Mouse (Mus musculus) liver, embryonic 11.5 days (tissue): ENCODE data around the gene Celf2. TPM values are rescaled to one million over a fixed set of nuclear protein-coding genes. Genes with fewer than 3 reads are reported as not detected.

ENCODE experiments used
- ATAC-seq: fragments of 200-750 bp; cut with Nextera tagmentation; replicated peaks from 2 replicates; pipeline ENCODE4 v1.8.0; 2017; ENCODE audit warnings: moderate number of reproducible peaks, mild to moderate bottlenecking, moderate TSS enrichment, moderate library complexity; ENCODE audit not compliant: low FRiP score
- DNase-seq: peaks from one replicate; pipeline ENCODE4 v3.0.0-alpha.2; 2017; ENCODE audit warnings: low spot score
- H3K27ac ChIP-seq: fragments of 300-500 bp; sonication (generic); 2 replicates; pipeline ENCODE4 v1.5.1; 2014; ENCODE audit warnings: mild to moderate bottlenecking, low read depth, low read length, control low read depth
- H3K27me3 ChIP-seq: fragments of 300-500 bp; sonication (generic); replicated peaks from 2 replicates; pipeline ENCODE4 v1.6.1; 2014; ENCODE audit warnings: low read length, mixed read lengths; ENCODE audit not compliant: control insufficient read depth, insufficient read depth
- H3K36me3 ChIP-seq: fragments of 300-500 bp; sonication (generic); 2 replicates; pipeline ENCODE4 v1.6.1; 2014; ENCODE audit warnings: mild to moderate bottlenecking, low read length, moderate library complexity, mixed read lengths; ENCODE audit not compliant: control insufficient read depth, insufficient read depth
- H3K4me1 ChIP-seq: fragments of 300-500 bp; sonication (generic); replicated peaks from 2 replicates; pipeline ENCODE4 v1.6.1; 2014; ENCODE audit warnings: low read length, mixed read lengths; ENCODE audit not compliant: control insufficient read depth, insufficient read depth
- H3K4me2 ChIP-seq: fragments of 300-500 bp; sonication (generic); 2 replicates; pipeline ENCODE4 v1.6.1; 2014; ENCODE audit warnings: mild to moderate bottlenecking, control low read depth, moderate library complexity
- H3K4me3 ChIP-seq: fragments of 300-500 bp; sonication (generic); 2 replicates; pipeline ENCODE4 v1.5.1; 2014; ENCODE audit warnings: low read depth, low read length, control low read depth
- H3K9ac ChIP-seq: fragments of 300-500 bp; sonication (generic); 2 replicates; pipeline ENCODE4 v1.6.1; 2014; ENCODE audit warnings: low read depth, low read length, control low read depth
- H3K9me3 ChIP-seq: fragments of 300-500 bp; sonication (generic); 2 replicates; pipeline ENCODE4 v1.6.1; 2016; ENCODE audit warnings: low read length, inconsistent platforms, mixed read lengths; ENCODE audit not compliant: control insufficient read depth
- WGBS: fragments of 180-500 bp; shearing (Covaris S2); extraction: QIAGEN DNeasy Blood & Tissue Kit; methylation state at CpG from one replicate; pipeline ENCODE4 v1.1.7; 2014; 5-methylcytosine and 5-hydroxymethylcytosine counted together
- polyA plus RNA-seq: library from polyadenylated mRNA; unstranded; fragments of >200 nt; fragmentation: Nextera tagmentation; extraction: Ambion mirVana; gene quantifications from 2 replicates; pipeline ENCODE4 v1.2.1, GENCODE M21; 2014

Celf2 gene
- polyA plus RNA-seq, 1 experiment from 2014 or later: 21.1 TPM

GRCm38 (mm10) chr2:7530461-7531184 lies 21.3 kb upstream of the Celf2 start:
- no peak for ATAC-seq
- no peak for DNase-seq
- no peaks in the 10 kb centered on the region for H3K4me1 ChIP-seq
- H3K27me3 ChIP-seq: no peaks in the 10 kb centered on the region
- no peak overlapping the region for H3K9ac ChIP-seq
- H3K27ac ChIP-seq: no peak overlapping the region
- no peak overlapping the region for H3K4me2 ChIP-seq
- H3K4me3 ChIP-seq: no peak overlapping the region
- no peaks in the 10 kb centered on the region for H3K36me3 ChIP-seq
- WGBS: 73% methylated on average over 8 of the region's 8 CpGs
- no peaks in the 10 kb centered on the region for H3K9me3 ChIP-seq

- DNase-seq (no peak), ATAC-seq (no peak)
- Histone ChIP-seq H3K4me3 (no peak overlapping the region), H3K27me3 (no peaks in the 10 kb centered on the region), H3K36me3 (no peaks in the 10 kb centered on the region), H3K9me3 (no peaks in the 10 kb centered on the region), H3K4me1 (no peaks in the 10 kb centered on the region), H3K27ac (no peak overlapping the region), H3K4me2 (no peak overlapping the region), H3K9ac (no peak overlapping the region)
- WGBS: 55% methylated on average over 5 of the region's 5 CpGs
Observed at GRCm38 (mm10) chr2:7529637-7530036, 20.3 kb upstream of the Celf2 start.

- Histone ChIP-seq H3K4me3 (no peak overlapping the region), H3K9me3 (no peaks in the 10 kb centered on the region), H3K4me2 (no peak overlapping the region), H3K36me3 (no peaks in the 10 kb centered on the region), H3K9ac (no peak overlapping the region), H3K27ac (no peak overlapping the region), H3K27me3 (no peaks in the 10 kb centered on the region), H3K4me1 (no peaks in the 10 kb centered on the region)
- ATAC-seq (no peak), DNase-seq (no peak)
- WGBS: 63% methylated on average over 6 of the region's 6 CpGs
Observed at GRCm38 (mm10) chr2:7526696-7527095, 17.3 kb upstream of the Celf2 start.

- H3K4me2 ChIP-seq: no peak overlapping the region
- no peak overlapping the region for H3K27ac ChIP-seq
- no peak overlapping the region for H3K9ac ChIP-seq
- H3K4me1 ChIP-seq: no peaks in the 10 kb centered on the region
- H3K4me3 ChIP-seq: no peak overlapping the region
- ATAC-seq: no peak
- no peak for DNase-seq
- H3K9me3 ChIP-seq: no peaks in the 10 kb centered on the region
- H3K27me3 ChIP-seq: no peaks in the 10 kb centered on the region
- no peaks in the 10 kb centered on the region for H3K36me3 ChIP-seq
- WGBS: 45% methylated on average over 1 of the region's 1 CpGs
Observed at GRCm38 (mm10) chr2:7519473-7519872, 10.1 kb upstream of the Celf2 start.

GRCm38 (mm10) chr2:7493420-7493819 lies 15.9 kb downstream of the Celf2 start:
- H3K36me3 ChIP-seq: no peaks in the 10 kb centered on the region
- H3K9me3 ChIP-seq: no peaks in the 10 kb centered on the region
- no peak overlapping the region for H3K27ac ChIP-seq
- no peak for DNase-seq
- H3K4me1 ChIP-seq: no peaks in the 10 kb centered on the region
- ATAC-seq: no peak
- H3K9ac ChIP-seq: no peak overlapping the region
- H3K4me3 ChIP-seq: no peak overlapping the region
- H3K27me3 ChIP-seq: no peaks in the 10 kb centered on the region
- no peak overlapping the region for H3K4me2 ChIP-seq

GRCm38 (mm10) chr2:7484974-7485373 lies 24.4 kb downstream of the Celf2 start:
- Histone ChIP-seq H3K36me3 (no peaks in the 10 kb centered on the region), H3K4me1 (no peaks in the 10 kb centered on the region), H3K27me3 (no peaks in the 10 kb centered on the region), H3K9ac (no peak overlapping the region), H3K27ac (no peak overlapping the region), H3K4me2 (no peak overlapping the region), H3K9me3 (no peaks in the 10 kb centered on the region), H3K4me3 (no peak overlapping the region)
- 61% methylated on average over 2 of the region's 2 CpGs for WGBS
- DNase-seq (no peak), ATAC-seq (no peak)

GRCm38 (mm10) chr2:7482062-7482461 lies 27.3 kb downstream of the Celf2 start:
- Histone ChIP-seq H3K4me3 (no peak overlapping the region), H3K4me2 (no peak overlapping the region), H3K27me3 (no peaks in the 10 kb centered on the region), H3K9me3 (no peaks in the 10 kb centered on the region), H3K27ac (no peak overlapping the region), H3K9ac (no peak overlapping the region), H3K36me3 (no peaks in the 10 kb centered on the region), H3K4me1 (no peaks in the 10 kb centered on the region)
- 69% methylated on average over 4 of the region's 4 CpGs for WGBS
- no peak for DNase-seq
- ATAC-seq: no peak

GRCm38 (mm10) chr2:7460329-7461056 lies 48.9 kb downstream of the Celf2 start:
- no peaks in the 10 kb centered on the region for H3K4me1 ChIP-seq
- H3K36me3 ChIP-seq: no peaks in the 10 kb centered on the region
- no peak overlapping the region for H3K9ac ChIP-seq
- H3K9me3 ChIP-seq: no peaks in the 10 kb centered on the region
- H3K4me2 ChIP-seq: no peak overlapping the region
- H3K27ac ChIP-seq: no peak overlapping the region
- ATAC-seq (no peak), DNase-seq (no peak)
- H3K4me3 ChIP-seq: no peak overlapping the region
- H3K27me3 ChIP-seq: no peaks in the 10 kb centered on the region
- WGBS: 65% methylated on average over 5 of the region's 5 CpGs

GRCm38 (mm10) chr2:7438721-7439282 lies 70.6 kb downstream of the Celf2 start:
- no peak overlapping the region for H3K4me2 ChIP-seq
- H3K9me3 ChIP-seq: no peaks in the 10 kb centered on the region
- WGBS: 81% methylated on average over 8 of the region's 8 CpGs
- H3K27ac ChIP-seq: no peak overlapping the region
- no peaks in the 10 kb centered on the region for H3K36me3 ChIP-seq
- no peaks in the 10 kb centered on the region for H3K4me1 ChIP-seq
- ATAC-seq (no peak), DNase-seq (no peak)
- no peaks in the 10 kb centered on the region for H3K27me3 ChIP-seq
- H3K9ac ChIP-seq: no peak overlapping the region
- H3K4me3 ChIP-seq: no peak overlapping the region
